Mouse (Mus musculus) adrenal gland, adult (tissue): Measurements from ENCODE around the gene Anp32e.
"Not testable (repeated sequence)": the region's sequence is repeated elsewhere in the genome, so short reads cannot be mapped to it uniquely, and the experiment has no call there.

Experiments used
- DNase-seq, 2 experiments: peaks; one replicate each; pipeline ENCODE4 v3.0.0; 2022 to 2023; ENCODE audit warnings: low spot score in 1 of 2; ENCODE audit not compliant: inconsistent age in 2 of 2

The Anp32e gene

DNA sequence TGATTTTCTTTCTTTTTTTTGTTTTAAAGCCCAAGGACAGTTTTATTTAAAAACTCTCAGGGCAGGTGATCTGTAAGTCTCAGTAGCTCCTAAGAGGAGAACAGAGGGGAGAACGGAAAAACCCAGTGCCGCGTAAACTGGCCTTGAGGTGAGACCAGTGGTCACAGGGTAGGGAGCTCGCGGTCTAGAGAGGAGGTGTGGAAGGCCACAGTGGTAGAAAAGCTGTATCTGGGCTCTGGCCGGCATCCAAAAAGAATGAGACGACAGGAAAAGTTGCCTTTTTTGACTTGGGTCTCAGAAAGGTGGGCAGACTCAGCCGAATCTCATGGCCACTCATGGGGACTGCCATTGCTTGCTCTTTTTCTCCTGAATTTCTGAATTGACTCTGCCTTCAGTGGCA is 9.2 kb downstream of the Anp32e start:
- peak; percentile 59 to 73 for DNase-seq

DNA sequence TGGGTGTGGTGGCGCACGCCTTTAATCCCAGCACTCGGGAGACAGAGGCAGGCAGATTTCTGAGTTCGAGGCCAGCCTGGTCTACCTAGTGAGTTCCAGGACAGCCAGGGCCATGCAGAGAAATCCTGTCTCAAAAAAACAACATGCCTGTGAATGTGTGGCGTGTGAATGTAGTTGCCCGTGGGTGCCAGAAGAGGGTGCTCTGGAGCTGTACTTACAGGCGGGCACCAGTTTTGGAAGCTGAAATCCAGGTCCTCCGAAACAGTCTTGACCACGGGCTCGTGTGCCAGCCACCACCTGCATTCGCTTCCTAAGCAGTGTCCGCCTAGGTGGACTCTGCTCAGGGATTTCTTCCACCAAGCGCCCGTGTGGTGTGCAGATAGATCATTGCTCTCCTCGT is 9.8 kb downstream of the Anp32e start:
- DNase-seq = peak in 1 of 2 experiments; percentile 48

DNA sequence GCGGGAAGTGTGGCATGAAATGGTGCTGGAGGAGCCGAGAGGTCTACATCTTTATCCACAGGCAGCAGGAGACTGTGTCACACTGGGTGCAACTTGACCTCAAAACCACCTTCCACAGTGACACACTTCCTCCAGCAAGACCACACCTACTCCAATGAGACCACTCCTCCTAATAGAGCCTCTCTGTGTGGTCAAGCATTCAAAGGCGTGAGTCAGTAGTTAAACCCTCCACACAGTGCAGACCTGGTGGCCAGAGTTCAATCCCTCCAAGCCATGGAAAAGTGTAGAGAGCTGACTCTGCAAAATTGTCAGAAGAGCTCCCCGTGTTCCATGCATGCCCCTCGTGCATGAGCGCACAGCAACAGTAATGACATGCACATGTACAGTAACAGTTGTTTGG is 13.7 kb downstream of the Anp32e start:
- DNase-seq = no peak

DNA sequence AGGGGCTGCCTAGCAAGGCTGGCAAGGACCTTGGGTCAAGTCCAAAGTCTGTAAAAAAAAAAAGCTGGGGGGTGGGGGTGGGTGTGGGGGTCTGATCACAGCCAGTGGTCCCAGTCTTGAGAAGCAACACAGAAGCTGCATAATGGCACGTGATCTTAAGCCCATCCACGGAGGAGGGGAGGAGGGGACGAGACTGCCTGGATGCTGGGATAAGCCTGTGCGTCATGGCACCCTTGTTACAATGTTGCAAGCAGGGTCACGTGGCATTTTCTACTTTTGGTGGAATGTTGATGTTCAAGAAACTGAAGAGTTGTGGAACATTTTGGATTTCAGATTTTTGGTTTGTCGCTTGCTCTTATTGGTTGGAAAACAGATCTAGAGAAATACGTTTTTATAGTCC is 14.2 kb downstream of the Anp32e start:
- DNase-seq = no peak

DNA sequence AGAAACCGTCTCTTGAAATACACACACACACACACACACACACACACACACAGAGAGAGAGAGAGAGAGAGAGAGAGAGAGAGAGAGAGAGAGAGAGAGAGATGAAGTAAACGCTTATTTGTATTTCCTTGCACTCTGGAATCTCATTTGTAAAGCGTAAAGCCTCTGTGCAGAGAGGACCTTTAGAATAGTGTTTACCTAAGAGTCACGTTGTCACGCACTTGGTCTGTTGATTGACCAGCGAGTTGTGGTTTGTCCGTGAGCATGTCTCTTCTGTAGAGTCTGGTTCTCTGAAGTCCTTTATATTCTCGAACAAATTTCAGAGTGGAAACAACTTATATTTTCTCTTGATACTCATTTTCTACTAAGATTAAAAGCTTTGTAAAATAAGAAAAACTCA is 15.7 kb downstream of the Anp32e start:
- no peak for DNase-seq

DNA sequence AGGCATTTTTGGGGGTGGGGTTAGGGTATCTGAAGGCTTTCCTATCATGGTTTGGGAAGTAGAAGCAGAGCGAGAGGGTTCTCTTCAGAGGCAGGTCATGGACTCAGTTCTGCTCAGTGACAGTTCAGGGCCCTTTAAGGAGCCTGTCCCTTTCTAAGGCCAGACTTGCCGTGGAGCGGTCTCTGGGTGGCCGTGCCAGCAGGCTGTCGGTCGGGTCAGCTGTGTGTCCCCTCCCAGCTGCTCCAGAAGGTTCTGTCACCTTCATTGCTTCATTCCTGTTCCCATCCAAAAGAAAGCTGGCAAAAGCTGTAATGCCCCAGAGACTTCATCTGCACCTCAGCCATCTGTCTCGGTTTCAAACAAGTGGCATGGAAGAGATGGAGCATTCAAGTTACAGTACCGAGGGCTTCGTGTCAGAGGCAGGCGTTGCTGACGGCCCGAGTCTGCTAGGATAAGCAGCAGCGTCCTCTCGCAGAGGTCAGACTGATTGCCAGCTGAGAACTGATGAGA is 16.7 kb downstream of the Anp32e start:
- DNase-seq = peak in 1 of 2 experiments; percentile 46

DNA sequence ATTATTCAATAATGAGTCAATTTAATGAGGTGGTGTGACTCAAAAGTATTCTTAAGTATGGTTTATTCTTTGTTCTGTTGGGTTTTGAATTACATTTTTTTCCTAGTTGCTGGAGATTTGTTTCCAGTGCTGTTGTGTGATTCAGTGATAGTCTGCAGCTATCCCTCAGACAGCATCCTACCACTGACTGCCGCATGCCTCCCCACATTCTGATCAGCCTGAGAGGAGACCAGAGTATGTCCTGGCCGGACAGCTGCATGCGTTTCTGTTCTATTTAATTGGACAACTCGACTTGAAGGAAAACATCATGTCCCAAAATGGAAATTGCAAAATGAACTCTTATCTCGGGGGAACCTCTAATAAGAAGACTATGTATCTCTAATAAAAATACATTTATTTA is 19.3 kb downstream of the Anp32e start:
- no peak for DNase-seq

DNA sequence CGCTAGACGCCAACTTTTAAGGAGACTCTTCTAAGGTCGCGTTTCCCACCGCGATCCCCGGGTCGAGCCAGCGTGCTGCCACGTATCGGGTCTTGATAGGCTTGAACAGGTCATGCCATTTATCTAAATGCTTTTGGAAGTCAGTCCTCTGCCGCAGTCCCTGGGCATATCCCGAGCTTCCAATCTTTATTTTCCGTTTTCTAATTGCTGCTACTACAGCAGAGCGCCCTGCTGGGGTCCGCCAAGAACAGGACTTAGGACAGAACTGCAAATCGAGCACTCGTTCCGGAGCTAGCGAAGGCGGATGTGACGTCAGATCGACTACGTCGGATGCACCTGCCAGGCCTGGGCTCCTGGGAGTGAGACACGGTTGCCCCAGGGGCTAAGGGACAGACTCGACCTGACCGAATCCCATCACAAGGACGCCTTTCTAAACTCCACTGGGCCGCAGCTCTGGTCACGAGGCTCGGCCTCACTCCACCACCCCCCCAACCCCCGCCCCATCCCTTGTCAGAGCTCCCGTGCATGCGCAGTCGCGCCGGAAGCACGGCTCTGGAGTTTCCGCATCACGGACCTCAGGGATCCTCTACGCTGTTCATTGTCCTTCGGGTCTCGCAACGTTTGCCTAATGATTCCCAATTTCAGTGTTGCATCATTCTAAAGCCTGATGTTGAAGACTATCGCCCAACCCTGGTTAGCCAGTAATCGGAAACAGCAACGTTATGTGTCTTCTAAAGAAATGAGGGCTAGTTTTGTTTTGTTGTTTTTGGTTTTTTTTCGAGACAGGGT is 21.9 kb downstream of the Anp32e start:
- DNase-seq = peak; percentile 92 to 98

DNA sequence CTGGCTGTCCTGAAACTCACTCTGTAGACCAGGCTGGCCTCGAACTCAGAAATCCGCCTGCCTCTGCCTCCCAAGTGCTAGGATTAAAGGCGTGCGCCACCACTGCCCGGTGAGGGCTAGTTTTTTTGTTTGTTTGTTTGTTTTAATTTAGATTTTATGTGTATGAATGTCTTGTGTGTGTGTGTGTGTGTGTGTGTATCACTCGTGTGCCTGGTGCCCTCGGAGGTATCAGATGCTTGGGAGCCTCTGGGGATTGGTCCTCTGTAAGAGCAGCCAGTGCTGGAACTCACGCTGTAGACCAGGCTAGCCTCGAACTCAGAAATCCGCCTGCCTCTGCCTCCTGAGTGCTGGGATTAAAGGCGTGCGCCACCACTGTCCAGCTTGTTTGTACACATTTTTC is 22.5 kb downstream of the Anp32e start:
- peak in 1 of 2 experiments; percentile 50 for DNase-seq

DNA sequence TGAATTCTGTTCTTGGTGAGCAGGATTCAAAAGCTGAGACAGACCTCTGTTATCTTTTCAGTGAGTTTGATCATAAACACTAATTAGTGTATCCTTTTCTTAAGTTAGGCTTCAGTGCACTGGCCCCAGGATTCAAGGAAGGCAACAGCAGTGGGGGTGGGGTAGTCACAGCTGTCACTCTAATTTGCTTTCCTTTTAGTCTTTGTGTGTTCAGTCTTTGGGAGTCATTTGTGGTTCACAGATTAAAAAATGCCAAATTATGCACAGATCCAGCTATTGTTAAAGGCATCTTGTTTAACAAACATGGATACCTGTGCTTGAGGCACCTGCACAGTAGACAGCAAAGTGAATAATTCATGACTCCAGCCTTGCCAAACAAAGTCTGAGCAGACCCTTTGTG is 24.0 kb downstream of the Anp32e start:
- DNase-seq = no peak

DNA sequence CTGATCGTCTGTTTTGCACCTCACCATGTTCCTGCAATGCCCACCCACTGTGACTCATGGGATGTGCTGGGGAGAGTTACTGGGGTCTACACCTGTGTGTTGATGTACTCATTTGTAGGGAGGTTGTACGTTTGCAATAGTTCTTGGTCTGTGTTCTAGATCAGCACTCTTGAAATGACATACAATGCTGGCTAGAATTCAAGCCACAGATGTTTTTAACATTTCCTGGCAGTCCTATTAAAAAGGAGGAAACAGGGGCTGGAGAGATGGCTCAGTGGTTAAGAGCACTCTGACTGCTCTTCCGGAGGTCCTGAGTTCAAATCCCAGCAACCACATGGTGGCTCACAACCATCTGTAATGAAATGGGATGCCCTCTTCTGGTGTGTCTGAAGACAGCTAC is 24.5 kb downstream of the Anp32e start:
- no peak for DNase-seq

DNA sequence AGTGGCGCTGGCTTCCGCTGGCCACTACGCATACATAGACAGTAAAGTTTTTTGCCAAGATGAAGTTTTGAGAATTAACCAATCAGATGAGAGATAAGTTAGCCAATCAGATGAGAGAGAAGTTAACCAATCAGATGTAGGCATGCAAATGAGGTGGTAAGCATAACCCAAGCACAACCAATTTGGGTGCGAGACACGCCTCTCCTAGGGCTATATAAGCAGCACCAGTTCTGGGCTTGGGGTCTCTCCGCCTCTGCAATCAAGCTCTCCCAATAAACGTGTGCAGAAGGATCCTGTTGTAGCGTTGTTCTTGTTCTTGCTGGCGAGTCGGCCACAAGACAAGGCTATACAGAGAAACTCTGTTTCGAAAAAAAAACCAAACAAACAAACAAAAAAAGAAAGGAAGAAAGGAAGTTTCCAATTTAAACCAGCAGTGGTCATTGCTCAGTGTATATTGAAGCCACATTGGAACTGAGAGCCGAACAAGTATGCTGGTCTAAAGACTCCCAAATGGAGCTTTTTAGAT is 25.7 kb downstream of the Anp32e start:
- not testable (repeated sequence) for DNase-seq

DNA sequence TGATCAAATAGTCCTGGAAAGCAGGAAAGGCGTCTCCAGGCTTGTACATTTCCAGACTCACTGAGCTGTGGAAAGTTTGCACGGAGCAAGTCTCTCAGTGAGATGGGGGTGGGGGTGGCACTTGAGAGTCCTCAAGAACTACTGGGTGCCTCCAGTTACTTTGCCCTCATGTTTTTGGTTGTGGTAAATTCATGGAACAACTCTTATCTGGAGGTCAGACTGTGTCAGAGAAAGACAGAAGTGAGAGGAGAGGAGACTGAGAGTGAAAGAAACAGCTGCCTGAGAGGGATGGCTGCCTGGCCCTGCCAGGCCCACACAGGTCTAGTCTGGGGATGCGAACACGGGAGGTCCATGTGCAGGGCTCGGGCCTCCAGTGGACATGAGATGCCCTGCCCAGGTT is 26.3 kb downstream of the Anp32e start:
- DNase-seq = no peak

DNA sequence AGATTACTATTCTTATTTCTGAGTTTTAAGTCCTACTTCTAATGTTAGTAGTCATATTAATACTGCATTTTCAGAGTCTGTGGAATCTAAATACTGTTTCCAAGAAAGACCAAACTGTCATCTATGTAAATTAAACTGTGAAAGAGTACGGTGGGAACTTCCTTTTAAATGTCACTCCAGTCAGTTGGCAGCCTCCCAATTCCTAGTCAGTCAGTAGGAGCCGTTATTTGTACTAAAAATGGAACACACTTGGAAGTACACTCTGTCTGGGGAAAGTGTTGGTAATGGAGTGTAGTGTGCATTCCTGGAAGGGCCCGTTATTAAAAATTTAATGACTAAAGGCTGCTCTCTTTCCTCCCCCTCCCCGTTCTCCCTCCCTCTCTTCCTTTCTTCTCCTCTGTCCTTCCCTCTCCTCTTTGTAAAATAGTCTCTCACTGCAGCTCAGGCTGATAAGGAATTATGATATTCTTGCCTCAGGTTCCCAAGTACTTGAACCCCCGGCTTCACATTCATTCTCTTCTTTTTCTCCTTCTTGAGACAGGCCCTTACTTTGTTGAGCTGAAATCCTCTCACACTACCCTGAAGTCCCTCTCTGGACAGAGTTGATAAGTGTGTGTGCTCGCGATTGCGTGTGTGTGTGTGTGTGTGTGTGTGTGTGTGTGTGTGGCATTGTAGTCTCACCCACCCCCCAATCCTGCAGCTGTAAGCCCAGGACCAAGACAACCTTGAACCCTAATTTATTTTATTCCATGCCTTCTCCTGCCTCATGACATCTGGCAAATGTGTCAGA is 28.5 kb downstream of the Anp32e start:
- peak in 1 of 2 experiments; percentile 67 for DNase-seq

DNA sequence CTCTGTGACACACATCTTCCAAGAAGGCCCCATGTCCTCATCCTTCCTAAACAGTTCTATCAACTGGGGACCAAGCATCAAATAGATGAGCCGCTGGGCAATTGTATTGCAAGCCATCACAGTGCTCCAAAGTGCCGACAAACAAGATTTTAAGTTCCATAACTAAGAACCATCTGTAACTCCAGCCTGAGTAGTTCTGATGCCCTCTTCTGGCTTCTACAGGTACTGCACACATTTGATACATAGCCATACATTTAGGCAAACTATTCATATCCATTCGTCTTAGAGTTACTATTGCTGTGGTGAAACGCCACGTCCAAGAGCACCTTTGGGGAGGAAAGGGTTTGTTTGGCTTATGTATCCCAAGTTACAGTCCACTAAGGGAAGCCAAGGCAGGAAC is 30.0 kb downstream of the Anp32e start:
- DNase-seq = peak in 1 of 2 experiments; percentile 57

DNA sequence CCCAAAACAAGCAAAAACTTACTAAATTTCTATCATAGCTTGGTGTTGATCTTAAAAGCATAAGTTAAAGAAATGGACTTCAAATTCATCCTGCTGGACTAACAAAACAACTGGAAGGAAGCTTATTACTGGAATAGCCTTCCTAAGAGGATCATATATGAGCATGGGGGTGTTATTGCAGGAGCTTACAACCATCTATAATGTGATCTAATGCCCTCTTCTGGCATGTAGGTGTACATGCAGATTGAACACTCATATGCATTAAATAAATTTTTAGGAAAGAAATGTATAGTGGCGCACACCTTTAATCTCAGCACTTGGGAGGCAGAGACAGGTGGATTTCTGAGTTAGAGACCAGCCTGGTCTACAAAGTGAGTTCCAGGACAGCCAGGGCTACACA is 30.8 kb downstream of the Anp32e start:
- DNase-seq = no peak

DNA sequence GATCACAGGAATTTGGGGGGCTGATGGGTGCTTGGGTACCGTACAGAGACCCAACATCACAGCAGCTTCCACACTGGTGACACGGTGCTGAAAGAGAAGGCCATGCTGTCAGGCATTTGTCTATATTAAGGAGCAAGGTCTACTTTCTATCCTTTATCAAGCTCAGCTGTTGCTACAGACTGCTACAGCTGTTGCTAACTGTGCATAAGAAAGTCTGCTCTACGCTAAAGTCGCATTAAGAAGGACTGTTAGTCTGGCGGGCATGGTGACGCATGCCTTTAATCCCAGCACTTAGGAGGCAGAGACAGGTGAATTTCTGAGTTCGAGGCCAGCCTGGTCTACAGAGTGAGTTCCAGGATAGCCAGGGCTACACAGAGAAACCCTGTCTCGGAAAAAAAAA is 33.1 kb downstream of the Anp32e start:
- DNase-seq = not testable (repeated sequence)

DNA sequence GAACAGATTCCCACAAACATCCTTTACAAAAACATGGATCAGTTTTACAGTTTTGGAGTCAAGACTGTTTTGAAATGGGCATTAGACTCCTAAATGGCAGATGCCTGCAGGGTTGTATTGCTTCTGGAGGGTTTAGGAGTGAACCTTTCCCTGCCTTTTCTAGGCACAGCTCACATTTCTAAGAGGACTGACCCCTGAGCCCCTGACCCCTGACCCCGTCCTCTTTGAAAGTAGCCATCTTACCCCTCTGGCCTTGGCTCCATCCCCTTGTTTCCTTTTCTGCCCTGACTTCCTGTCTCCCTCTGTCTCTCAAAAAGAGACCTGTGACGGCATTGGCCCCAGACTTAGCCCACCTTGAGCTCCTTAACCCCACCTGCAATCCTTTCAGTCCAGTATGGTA is 34.2 kb downstream of the Anp32e start:
- no peak for DNase-seq

DNA sequence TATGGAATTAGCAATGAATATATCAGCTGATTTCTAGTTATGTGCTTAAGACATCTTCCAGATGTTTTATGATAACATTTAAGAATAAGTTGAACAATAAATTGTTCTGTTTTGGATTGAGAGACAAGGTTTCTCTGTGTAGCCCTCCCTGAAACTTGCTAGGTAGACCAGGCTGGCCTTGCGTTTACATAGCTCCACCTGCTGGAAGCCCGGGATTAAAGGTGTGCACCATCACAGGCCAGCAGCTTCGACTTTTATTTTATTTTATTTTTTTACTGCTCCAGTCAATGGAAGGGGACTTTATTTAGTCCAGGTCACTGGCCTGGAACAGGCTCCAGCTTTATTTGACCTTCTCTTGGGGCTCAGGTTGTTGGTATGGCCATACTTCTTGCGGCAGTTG is 34.6 kb downstream of the Anp32e start:
- DNase-seq = peak in 1 of 2 experiments; percentile 59

DNA sequence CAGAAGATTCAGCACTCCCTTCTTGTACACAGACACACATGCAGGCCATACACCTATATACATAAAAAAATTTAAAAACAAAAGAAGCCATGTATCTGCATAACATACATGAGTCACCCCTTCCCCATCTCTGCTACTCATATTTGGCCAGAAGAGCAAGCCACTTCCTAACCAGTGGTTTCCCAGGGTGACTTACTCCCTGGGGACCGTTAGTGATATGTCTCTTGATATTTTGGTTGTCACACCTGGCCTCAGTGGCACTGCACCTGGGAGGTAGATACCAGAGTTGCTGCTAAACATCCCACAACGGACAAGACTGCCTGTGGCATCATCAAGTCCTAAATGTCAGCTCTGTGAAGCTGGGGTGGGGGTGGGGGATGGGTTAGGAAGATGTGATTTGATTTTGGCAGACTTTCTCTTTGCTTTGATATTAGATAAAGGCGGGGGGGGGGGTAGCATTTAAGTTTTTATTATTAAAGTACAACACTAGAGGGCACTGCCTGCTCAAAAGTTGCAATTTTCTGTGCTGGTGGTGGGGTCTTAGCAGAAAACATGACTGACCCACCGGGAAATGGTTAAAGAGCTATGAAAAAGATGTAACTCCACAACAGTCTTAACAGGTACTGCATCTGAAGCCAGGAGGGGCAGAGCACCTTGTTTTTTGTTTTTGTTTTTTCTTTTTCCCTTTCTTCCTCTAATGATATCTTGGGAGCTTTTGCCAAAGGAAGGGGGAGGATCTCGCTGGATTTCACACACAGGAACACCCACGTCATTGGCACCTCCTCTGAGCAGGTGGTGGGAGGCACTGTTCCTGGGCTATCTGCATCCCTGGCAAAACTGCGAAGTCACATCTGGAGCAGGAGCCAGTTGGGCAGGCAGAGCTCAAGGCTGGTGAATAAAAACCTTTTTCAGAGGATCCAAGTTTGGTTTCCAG is 36.7 kb downstream of the Anp32e start:
- DNase-seq = peak in 1 of 2 experiments; percentile 62

DNA sequence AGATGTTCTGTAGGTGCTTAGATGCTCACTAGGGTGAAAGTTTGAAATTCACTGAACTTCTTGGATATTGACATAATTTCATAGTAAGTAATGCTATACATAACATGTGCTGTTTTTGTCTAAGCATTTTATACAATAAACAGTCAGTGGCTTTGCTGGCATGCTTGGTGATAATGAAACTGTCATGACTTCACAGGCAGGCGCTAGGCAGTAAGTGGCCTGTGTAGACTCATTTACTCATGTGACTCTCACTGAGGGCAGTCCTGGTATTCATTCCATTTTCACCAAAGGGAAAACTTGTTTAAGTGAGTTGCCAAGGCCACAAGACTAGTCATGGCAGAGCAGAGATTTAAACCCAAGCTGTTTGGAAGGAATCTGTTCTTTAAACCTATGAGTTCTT is 40.2 kb downstream of the Anp32e start:
- no peak for DNase-seq
